13 mouse cellular contexts compared by ENCODE assay signal in the genomic region with DNA sequence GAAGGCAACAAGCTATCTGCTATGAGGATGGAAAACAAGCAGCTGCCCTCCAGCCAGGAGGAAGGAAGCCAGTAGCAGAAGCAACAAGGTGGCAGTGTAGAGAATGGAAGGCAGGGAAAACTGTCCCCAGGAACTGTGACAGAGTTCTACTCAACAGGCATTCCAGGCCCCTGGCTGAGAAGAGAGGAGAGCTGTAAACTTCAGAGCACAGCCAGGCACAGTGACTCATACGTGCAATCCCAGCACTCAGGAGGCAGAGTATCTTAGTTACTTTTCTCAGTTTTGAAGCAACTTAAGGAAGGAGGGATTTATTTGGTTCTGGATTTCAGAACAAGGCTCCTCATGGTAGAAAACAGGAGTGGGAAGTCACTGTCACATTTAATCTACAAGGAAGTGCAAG. TPM values are rescaled to one million over a fixed set of nuclear protein-coding genes. Genes with fewer than 3 reads are reported as not detected.
DNase-seq lines count a peak whose midpoint lies in the region; ATAC-seq lines count a peak whose summit lies in the region.
"Had no signal": no experiment of that assay in that cellular context is flagged by ENCODE, and none has a peak within 500 bp of the region (broad histone marks: within the 10 kb centered on the region; RNA-seq: fewer than 3 reads in every experiment).

No protein-coding gene starts in this region.

- intact Hi-C loops in heart, postnatal 14 days (cut with DNase I) = loop anchor here (2.0 kb wide), 1 partner anchor 13 kb away; no protein-coding TSS in a partner anchor

- H3K4me3 ChIP-seq in kidney, embryonic 15.5 days (replicated peaks) = no peak overlapping the region
- H3K4me3 ChIP-seq: embryonic facial prominence, embryonic 12.5 days; limb, embryonic 13.5 days had no signal

- H3K36me3 ChIP-seq in kidney, embryonic 15.5 days = peaks cover 82% of the 10 kb centered on the region

- no peak for ATAC-seq in kidney, embryonic 15.5 days (replicated peaks; ENCODE audit: low FRiP score)
- ATAC-seq in CD4-positive, CD25-positive, alpha-beta regulatory T cell, adult 4 months = no peak
- ATAC-seq in granulocyte monocyte progenitor cell, adult 5-6 weeks (replicated peaks; ENCODE audit: poor library complexity, severe bottlenecking) = no peak

- no peaks in the 10 kb centered on the region for H3K27me3 ChIP-seq in kidney, embryonic 15.5 days
- H3K27me3 ChIP-seq: embryonic facial prominence, embryonic 12.5 days; limb, embryonic 13.5 days had no signal

- 0 out of 2 replicates have a peak overlapping the region, but pooled peaks have one; percentile 48 for H3K27ac ChIP-seq in kidney, embryonic 15.5 days
- H3K27ac ChIP-seq: embryonic facial prominence, embryonic 12.5 days; limb, embryonic 13.5 days had no signal

- peaks cover 39% of the 10 kb centered on the region for H3K4me1 ChIP-seq in kidney, embryonic 15.5 days

- peaks cover 22% of the 10 kb centered on the region for H3K9me3 ChIP-seq in kidney, embryonic 15.5 days (replicated peaks)

- 37% methylated on average over 1 of the region's 1 CpGs for WGBS in kidney, embryonic 15.5 days

- no peak overlapping the region for H3K4me2 ChIP-seq in kidney, embryonic 15.5 days
- H3K4me2 ChIP-seq: embryonic facial prominence, embryonic 12.5 days; limb, embryonic 13.5 days had no signal

- H3K9ac ChIP-seq in kidney, embryonic 15.5 days = no peak overlapping the region
- H3K9ac ChIP-seq: embryonic facial prominence, embryonic 12.5 days; limb, embryonic 13.5 days had no signal

- no peak for DNase-seq in kidney, postnatal 14 days
- DNase-seq in urinary bladder, postnatal 14 days (ENCODE audit: low spot score) = peak; percentile 45
- no peak for DNase-seq in urinary bladder, adult 2 months (ENCODE audit: low spot score)
- peak; percentile 33 to 47 for DNase-seq in heart, postnatal 14 days
- DNase-seq in cerebellum, postnatal 4 days (ENCODE audit: low spot score in 2 of 2) = no peak
- DNase-seq: cerebellum, adult 11-12 months; gastrocnemius, postnatal 14 days; kidney, adult 2 months had no signal

RNA-seq across cellular contexts. Expression of gene Igf2r, which starts 31.5 kb away (rescaled TPM):
- polyA plus RNA-seq in kidney, embryonic 15.5 days (2015; fragmentation: Nextera tagmentation; extraction: Ambion mirVana) = 30.1 and 34.6 TPM in 2 replicates
- polyA plus RNA-seq in urinary bladder, adult 2 months (2012; rRNA removed) = 35.4 and 51.7 TPM in 2 replicates
- total RNA-seq in heart, postnatal 14 days (2021) = 100 to 1,000 TPM; 131 to 132 TPM
- 10 to 100 TPM; 45.2 to 46.1 TPM for polyA plus RNA-seq in CD4-positive, CD25-positive, alpha-beta regulatory T cell, adult 4 months (2017; shearing (Covaris generic))
- 0.04 and 0.73 TPM in 2 replicates for total RNA-seq in granulocyte monocyte progenitor cell, adult 5-6 weeks (2014; fragmentation: Nextera tagmentation)
- total RNA-seq in granulocyte monocyte progenitor cell, adult 5-6 weeks (2017) = 0.78 and 1.5 TPM in 2 replicates

Comparison
In these comparisons a context has a peak if more than half of its experiments do, and no peak if none do; other contexts are left out.
1. DNase-seq: peak in urinary bladder, postnatal 14 days (single experiment) and heart, postnatal 14 days (2 of 2); none in kidney, postnatal 14 days (single experiment), urinary bladder, adult 2 months (single experiment) and cerebellum, postnatal 4 days (0 of 2).